Mouse (Mus musculus) G1E (cell line): ENCODE data around the gene Oprd1.

Experiments used
- CTCF ChIP-seq: IDR thresholded peaks from 2 replicates; pipeline ENCODE4 v1.5.1; 2012; ENCODE audit warnings: low read depth, low read length, inconsistent platforms, mixed read lengths
- TAL1 ChIP-seq: conservative IDR thresholded peaks from 2 replicates; pipeline ENCODE4 v1.6.1; 2012; ENCODE audit warnings: low read depth, low read length, inconsistent platforms, mixed read lengths

- TF ChIP-seq CTCF (no peak), TAL1 (no peak)
Measured at GRCm38 (mm10) chr4:132067938-132068235, 76.4 kb downstream of the Oprd1 start.
